Mouse (Mus musculus): ENCODE data around the gene Akap9. TPM values are rescaled to one million over a fixed set of nuclear protein-coding genes. Genes with fewer than 3 reads are reported as not detected.
"Not testable (repeated sequence)": the region's sequence is repeated elsewhere in the genome, so short reads cannot be mapped to it uniquely, and the experiment has no call there.

Gene Akap9
- polyA plus RNA-seq (2015; fragmentation: Nextera tagmentation; extraction: Ambion mirVana) = 348 and 369 TPM in 2 replicates

DNA sequence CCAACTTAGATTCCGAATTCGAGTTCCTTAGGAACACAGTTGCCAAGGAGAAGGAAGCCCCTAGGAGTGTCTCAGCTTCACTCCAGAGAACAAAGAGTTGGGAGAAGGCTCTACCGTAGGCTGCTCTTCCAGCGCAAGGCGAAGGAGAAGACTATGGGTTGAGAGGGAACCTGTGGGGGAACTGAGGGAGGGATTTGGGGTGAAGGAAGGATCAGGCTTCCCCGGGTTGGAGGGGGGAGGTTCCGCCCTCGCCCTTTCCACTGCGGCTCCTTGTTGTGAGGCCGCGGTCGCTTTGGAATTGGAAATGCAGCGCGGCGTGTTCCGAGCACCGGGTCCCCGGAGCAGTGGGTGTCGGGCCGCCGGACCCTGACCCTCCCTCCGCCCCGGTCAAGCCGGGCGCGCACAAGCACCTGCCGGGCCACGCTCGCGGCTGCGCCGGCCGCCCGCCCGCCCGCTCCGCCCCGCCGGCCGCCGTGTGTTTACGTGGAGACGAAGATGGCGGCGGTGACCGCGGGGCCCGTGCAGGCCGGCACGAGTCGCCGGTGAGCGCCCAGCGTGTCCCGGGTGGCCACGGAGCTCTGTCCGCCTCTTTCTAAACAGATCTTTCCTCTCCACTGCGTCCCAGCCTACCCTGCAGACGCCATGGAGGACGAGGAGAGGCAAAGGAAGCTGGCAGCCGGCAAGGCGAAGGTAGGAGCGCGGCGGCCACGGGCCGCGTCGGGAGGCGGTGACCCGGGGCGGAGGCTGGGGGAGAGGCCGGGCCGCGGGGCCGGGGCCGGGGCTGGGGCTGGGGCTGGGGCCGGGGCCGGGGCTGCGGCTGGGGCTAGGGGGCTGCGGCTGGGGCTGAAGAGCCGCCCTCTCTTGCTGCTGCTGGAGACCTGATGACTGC, at the start of gene Akap9:
TSS of gene Akap9 (plus strand) at position 254 of the 889 bp plus-strand sequence.
- H3K27ac ChIP-seq = peak within 1 kb of the TSS; percentile 97
- WGBS = under 1% methylated on average over 54 of the region's 82 CpGs

DNA sequence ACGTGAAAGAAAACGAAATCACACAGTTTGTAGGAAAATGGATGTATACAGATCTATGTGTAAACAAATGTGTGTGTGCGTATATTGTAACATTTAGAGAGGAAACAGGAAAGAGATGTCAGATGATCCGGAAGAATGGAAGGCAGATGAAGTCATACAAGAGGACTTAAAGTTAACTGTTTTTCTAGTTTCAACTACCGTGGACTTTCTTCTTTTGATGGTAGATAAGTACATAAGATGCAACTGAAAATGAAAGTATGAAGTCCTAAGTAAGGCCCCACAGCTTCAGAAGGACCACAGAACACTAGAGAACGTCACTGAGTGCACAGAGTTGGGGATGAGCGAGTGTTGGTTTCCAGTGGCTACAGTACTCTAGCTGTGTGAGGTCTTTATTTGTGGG, 41.0 kb upstream of the Akap9 start:
- not testable (repeated sequence) for H3K9ac ChIP-seq; H3K9me3 ChIP-seq (replicated peaks); H3K4me3 ChIP-seq; H3K36me3 ChIP-seq (ENCODE audit: poor library complexity, severe bottlenecking); H3K27me3 ChIP-seq; H3K4me2 ChIP-seq; H3K27ac ChIP-seq; ATAC-seq; H3K4me1 ChIP-seq
- WGBS = 90% methylated on average over 7 of the region's 7 CpGs

More for the DNA sequence above, at the start of gene Akap9:
- no peaks in the 10 kb centered on the region for H3K27me3 ChIP-seq
- peaks cover 36% of the 10 kb centered on the region for H3K4me1 ChIP-seq
- no peaks in the 10 kb centered on the region for H3K36me3 ChIP-seq (ENCODE audit: poor library complexity, severe bottlenecking)
- H3K4me2 ChIP-seq = peak within 1 kb of the TSS; percentile 63
- ATAC-seq = peak; percentile 84
- H3K9me3 ChIP-seq (replicated peaks) = no peaks in the 10 kb centered on the region
- H3K9ac ChIP-seq = peak within 1 kb of the TSS; percentile 99
- peak within 1 kb of the TSS; percentile 95 for H3K4me3 ChIP-seq

DNA sequence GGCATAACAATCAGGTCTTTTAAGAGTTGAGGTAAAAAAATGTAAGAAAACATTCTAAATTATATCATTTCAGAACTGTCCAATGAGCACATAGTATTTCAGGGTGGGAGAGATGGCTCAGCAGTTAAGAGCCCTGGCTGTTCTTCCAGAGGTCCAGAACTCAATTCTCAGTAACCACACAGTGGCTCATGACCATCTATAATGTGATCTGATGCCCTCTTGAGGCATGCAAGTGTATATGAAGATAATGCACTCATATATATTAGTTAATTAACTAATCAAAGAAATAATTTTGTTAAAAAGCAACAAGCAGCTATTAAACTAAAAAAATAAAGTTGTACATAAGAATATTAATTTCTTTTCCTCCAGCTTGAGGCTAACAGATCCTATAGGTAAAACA, 38.7 kb upstream of the Akap9 start:
- Histone ChIP-seq H3K9me3 (replicated peaks) (no peaks in the 10 kb centered on the region), H3K4me2 (no peak overlapping the region), H3K27ac (no peak overlapping the region), H3K36me3 (ENCODE audit: poor library complexity, severe bottlenecking) (no peaks in the 10 kb centered on the region), H3K4me3 (no peak overlapping the region), H3K4me1 (peaks cover 9% of the 10 kb centered on the region), H3K9ac (no peak overlapping the region), H3K27me3 (no peaks in the 10 kb centered on the region)
- ATAC-seq = no peak

DNA sequence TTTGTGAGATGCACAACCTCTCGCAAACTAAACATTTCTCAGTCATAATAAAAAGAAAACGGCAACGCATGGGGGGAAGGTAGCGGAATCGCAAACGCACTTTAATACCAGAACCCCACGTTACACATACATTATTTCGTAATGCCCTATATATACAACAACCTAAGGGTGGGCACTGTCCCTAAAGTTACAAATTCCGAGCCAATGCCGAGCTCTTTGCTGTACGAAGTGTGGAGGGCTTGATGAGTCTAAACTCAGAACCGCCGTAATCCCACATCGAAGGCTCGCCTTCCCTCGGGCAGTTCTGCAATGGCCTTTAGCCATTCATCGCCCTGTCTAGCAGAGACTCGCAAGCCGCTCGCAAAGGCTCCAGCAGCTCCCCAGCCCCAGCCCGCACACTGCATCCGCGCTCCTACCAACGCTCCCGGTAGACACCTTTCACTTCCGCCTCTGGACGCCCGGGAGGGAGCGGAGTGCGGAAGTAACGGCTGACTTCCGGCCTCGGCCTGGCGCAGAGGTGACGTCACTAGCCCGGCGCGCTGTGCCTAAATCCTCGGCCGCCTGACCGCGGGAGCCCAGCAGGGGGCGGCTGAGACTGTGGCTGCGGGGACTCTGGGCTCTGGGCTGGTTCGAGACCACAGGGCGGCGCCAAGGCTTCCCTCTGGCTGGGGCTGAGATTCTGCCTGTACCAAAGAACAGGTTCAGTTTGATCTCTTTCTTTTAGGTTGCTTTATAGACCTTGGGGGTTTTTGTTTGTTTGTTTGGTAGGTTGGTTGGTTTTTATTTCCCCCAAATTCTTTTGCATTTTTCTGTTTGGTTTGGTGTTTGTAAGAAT, 34.2 kb upstream of the Akap9 start, which contains the start of gene Mterf1a:
TSS of gene Mterf1a (minus strand) at position 475 of the 835 bp plus-strand sequence.
- H3K9ac ChIP-seq = peak within 1 kb of the TSS; percentile 65
- peak within 1 kb of the TSS; percentile 60 for H3K4me2 ChIP-seq
- H3K9me3 ChIP-seq (replicated peaks); H3K27me3 ChIP-seq; H3K4me1 ChIP-seq; H3K36me3 ChIP-seq (ENCODE audit: poor library complexity, severe bottlenecking); H3K27ac ChIP-seq: not testable (repeated sequence)
- WGBS = under 1% methylated on average over 6 of the region's 47 CpGs
- H3K4me3 ChIP-seq = peak within 1 kb of the TSS; percentile 46
- peak; percentile 100 for ATAC-seq

DNA sequence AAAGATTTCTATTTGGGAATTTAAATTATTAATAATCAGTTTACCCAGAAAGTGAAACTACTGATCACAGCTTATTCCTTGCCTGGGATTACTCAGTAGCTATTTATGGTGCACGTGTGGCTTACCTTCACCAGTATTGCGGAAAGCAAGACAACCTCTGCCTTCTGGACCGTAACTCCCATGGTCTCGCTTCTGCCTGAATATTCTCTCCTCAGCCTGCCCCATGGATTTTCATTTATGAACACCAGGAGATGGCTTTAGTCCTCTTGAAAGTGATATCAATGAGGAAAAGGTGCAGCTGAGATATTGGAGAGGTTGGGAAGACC, 33.6 kb upstream of the Akap9 start:
- not testable (repeated sequence) for H3K9me3 ChIP-seq (replicated peaks); H3K9ac ChIP-seq; H3K27me3 ChIP-seq; H3K27ac ChIP-seq; H3K36me3 ChIP-seq (ENCODE audit: poor library complexity, severe bottlenecking); H3K4me1 ChIP-seq; H3K4me2 ChIP-seq; H3K4me3 ChIP-seq
- ATAC-seq = peak; percentile 44; the same call in 1 of the 2 replicates
- 94% methylated on average over 4 of the region's 4 CpGs for WGBS

DNA sequence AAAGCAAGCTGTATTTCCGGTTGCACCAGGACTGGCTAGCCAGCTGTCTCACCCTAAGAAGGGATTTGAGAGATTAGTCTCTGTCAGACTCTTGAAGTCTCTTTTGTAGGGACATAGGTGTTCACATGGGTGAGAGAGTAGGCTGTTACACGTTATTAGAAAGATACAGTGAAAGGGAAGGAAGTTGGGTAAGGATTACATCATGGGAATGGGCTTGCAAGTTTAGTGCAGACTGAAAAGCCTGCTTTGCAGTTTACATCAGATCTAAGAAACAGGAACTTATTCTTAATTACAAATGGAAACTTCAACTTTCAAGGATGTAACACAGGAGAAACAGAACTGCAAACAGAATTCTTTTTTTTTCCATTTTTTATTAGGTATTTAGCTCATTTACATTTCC, 22.4 kb upstream of the Akap9 start:
- Histone ChIP-seq H3K36me3 (ENCODE audit: poor library complexity, severe bottlenecking) (no peaks in the 10 kb centered on the region), H3K27me3 (no peaks in the 10 kb centered on the region), H3K4me3 (no peak overlapping the region), H3K9ac (no peak overlapping the region), H3K4me2 (no peak overlapping the region), H3K4me1 (no peaks in the 10 kb centered on the region), H3K27ac (no peak overlapping the region), H3K9me3 (replicated peaks) (no peaks in the 10 kb centered on the region)
- 59% methylated on average over 2 of the region's 2 CpGs for WGBS
- no peak for ATAC-seq

DNA sequence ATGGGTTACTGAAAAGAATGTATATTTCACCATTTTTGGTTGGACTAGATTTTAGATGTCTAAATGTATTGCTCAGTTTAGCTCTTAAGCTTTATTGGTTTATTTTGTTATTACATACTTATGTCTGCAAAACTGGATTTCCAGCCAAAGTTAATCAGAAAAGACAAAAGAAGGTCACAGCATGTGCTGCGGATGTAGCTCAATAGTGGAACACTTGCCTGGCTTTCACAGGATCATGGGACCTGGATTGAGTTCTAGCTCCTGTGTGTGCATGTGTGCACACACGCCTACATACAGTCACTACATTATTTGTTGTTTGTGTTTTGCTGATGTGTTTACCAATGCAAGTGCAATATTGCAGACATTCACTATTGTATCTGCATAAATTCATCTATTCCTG, 5.5 kb upstream of the Akap9 start:
- ATAC-seq = no peak
- H3K27me3 ChIP-seq = no peaks in the 10 kb centered on the region
- H3K27ac ChIP-seq = no peak overlapping the region
- H3K4me3 ChIP-seq = no peak overlapping the region
- 86% methylated on average over 2 of the region's 2 CpGs for WGBS
- no peaks in the 10 kb centered on the region for H3K36me3 ChIP-seq (ENCODE audit: poor library complexity, severe bottlenecking)
- no peaks in the 10 kb centered on the region for H3K9me3 ChIP-seq (replicated peaks)
- H3K4me2 ChIP-seq = no peak overlapping the region
- H3K9ac ChIP-seq = no peak overlapping the region
- H3K4me1 ChIP-seq = peaks cover 4% of the 10 kb centered on the region; the same call in 1 of the 2 replicates

DNA sequence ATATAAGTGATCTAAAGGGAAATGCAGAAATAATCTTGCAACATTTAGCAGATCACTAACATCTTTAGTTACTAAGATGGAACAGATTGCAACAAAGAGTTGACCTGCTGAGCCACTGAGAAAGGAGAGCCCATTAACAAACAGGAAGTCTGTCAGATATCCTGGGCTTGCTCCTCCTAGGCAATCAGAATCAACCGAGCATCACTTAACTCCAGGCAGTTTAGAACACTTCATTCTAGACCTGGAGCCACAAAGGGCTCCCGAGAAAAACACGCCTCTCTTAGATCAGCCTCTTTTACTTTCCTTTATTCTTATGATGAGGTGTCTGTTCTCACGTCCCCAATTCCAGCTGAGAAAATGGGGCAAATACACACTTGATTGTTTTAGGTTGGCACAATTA, 1.2 kb upstream of the Akap9 start:
- Histone ChIP-seq H3K4me3 (no peak overlapping the region), H3K4me2 (no peak overlapping the region), H3K27me3 (no peaks in the 10 kb centered on the region), H3K9ac (no peak overlapping the region), H3K36me3 (ENCODE audit: poor library complexity, severe bottlenecking) (no peaks in the 10 kb centered on the region), H3K9me3 (replicated peaks) (no peaks in the 10 kb centered on the region), H3K4me1 (peaks cover 26% of the 10 kb centered on the region), H3K27ac (no peak overlapping the region; the same call in 1 of the 2 replicates)
- ATAC-seq = no peak
- WGBS = 13% methylated on average over 4 of the region's 4 CpGs

DNA sequence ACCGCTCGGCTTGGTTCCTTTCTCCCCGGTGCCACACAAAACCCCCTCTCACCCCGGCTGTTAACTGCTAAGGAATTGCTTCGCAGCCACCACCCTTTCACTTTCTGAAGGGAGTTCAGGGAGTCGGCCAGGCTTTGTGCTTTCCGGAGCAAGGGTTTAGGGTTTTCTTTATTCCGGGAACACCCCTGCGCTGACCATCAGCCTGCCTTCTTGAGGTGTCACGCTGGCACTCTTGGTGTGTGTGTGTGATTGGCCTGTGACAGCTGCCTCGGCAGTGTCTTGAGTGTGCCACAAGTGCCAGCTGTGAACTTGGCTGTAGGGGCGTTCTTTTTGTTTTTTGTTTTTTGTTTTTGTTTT, 814 bp downstream of the Akap9 start:
- Histone ChIP-seq H3K9ac (peak overlapping the region; percentile 99), H3K4me3 (peak overlapping the region; percentile 95), H3K27me3 (no peaks in the 10 kb centered on the region), H3K36me3 (ENCODE audit: poor library complexity, severe bottlenecking) (no peaks in the 10 kb centered on the region), H3K9me3 (replicated peaks) (no peaks in the 10 kb centered on the region), H3K27ac (peak overlapping the region; percentile 97), H3K4me1 (peaks cover 36% of the 10 kb centered on the region), H3K4me2 (peak overlapping the region; percentile 63)
- ATAC-seq = peak; percentile 65
- under 1% methylated on average over 12 of the region's 12 CpGs for WGBS

DNA sequence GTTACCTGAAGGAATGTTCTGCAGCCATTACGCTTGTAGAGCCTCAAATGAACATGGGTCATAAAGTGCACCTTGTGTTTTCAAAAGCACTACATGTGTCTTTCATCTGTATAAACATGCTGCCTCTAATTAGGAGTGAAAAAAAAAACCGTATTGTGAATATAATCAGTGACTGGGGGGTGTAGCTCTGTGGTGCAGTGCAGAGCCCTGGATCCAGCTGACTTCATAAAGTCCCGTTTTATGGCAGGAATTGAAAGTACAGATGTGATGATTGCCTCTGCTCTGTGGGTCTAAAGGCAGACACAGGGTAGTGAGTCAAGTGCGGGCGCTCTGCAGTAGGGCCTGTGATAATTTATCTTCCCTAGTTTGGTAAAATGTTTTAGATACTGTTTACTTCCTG, 2.9 kb downstream of the Akap9 start:
- ATAC-seq = no peak

DNA sequence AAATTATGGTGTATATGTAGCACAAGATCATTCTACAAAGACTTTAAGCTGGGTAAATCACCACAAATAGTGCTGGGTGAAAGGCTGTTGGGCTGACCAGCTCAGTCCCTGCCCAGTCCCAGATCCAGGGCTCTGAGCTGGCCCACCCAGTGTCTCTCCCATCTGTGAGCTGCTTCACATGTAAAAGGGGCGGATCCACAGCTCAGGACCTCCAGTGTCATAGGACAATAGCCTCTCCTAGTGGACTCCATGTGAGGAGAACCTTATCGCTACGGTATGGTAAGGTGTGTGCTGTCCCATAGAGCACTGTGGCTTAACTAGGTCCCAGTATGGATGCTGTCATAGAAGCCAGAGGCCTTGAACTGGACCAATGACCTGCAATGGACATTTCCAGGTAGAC, 3.8 kb downstream of the Akap9 start:
- 84% methylated on average over 3 of the region's 3 CpGs for WGBS
- no peak overlapping the region for H3K27ac ChIP-seq
- no peaks in the 10 kb centered on the region for H3K27me3 ChIP-seq
- no peak overlapping the region for H3K4me3 ChIP-seq
- H3K9ac ChIP-seq = no peak overlapping the region
- H3K4me1 ChIP-seq = peaks cover 38% of the 10 kb centered on the region
- H3K4me2 ChIP-seq = peak overlapping the region; percentile 14; the same call in 1 of the 2 replicates
- H3K36me3 ChIP-seq (ENCODE audit: poor library complexity, severe bottlenecking) = peaks cover 3% of the 10 kb centered on the region; the same call in 1 of the 2 replicates
- no peaks in the 10 kb centered on the region for H3K9me3 ChIP-seq (replicated peaks)
- ATAC-seq = no peak

More for the DNA sequence above, 2.9 kb downstream of the Akap9 start:
- H3K27ac ChIP-seq = no peak overlapping the region; the same call in 1 of the 2 replicates
- 42% methylated on average over 5 of the region's 5 CpGs for WGBS
- no peak overlapping the region for H3K9ac ChIP-seq
- peaks cover 3% of the 10 kb centered on the region; the same call in 1 of the 2 replicates for H3K36me3 ChIP-seq (ENCODE audit: poor library complexity, severe bottlenecking)
- peaks cover 36% of the 10 kb centered on the region for H3K4me1 ChIP-seq
- H3K27me3 ChIP-seq = no peaks in the 10 kb centered on the region
- H3K4me2 ChIP-seq = peak overlapping the region; percentile 63
- H3K4me3 ChIP-seq = peak overlapping the region; percentile 95
- H3K9me3 ChIP-seq (replicated peaks) = no peaks in the 10 kb centered on the region

DNA sequence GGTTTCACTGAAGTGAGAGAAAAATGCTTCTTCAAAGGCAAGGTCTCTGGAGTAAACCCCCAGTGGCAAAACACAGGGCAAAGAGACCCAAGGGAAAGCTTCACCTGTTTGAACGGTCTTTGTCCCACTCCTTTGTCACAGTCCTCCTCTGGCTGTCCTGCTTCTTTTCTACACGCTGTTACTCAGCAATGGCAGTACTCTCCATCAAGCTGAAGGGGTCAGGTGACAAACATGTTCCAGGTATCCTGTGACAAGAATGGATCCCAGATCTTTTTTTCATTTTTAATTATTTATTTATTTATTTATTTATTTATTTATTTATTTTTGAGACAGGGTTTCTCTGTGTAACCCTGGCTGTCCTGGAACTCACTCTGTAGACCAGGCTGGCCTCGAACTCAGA, 5.7 kb downstream of the Akap9 start:
- WGBS = 96% methylated on average over 3 of the region's 3 CpGs
- ATAC-seq = no peak
- H3K27me3 ChIP-seq = no peaks in the 10 kb centered on the region

More for the DNA sequence above, 5.7 kb downstream of the Akap9 start:
- no peak overlapping the region for H3K27ac ChIP-seq
- no peaks in the 10 kb centered on the region for H3K9me3 ChIP-seq (replicated peaks)
- no peak overlapping the region for H3K4me3 ChIP-seq
- no peak overlapping the region for H3K4me2 ChIP-seq
- H3K9ac ChIP-seq = no peak overlapping the region
- peaks cover 36% of the 10 kb centered on the region for H3K4me1 ChIP-seq
- peaks cover 5% of the 10 kb centered on the region; the same call in 1 of the 2 replicates for H3K36me3 ChIP-seq (ENCODE audit: poor library complexity, severe bottlenecking)
